Mouse (Mus musculus): ENCODE data around the gene Ccl11. TPM values are rescaled to one million over a fixed set of nuclear protein-coding genes. Genes with fewer than 3 reads are reported as not detected.

The Ccl11 gene
- polyA plus RNA-seq (2014; fragmentation: Nextera tagmentation; extraction: Ambion mirVana) = 0.20 TPM in 1 of 2 replicates, not detected in the other

GRCm38 (mm10) chr11:82057646-82058045, at the start of gene Ccl11:
TSS of gene Ccl11 (plus strand) at chr11:82057823.
- Histone ChIP-seq H3K4me3 (replicated peaks; ENCODE audit: low read depth, low read length) (no peak within 1 kb of the TSS), H3K4me1 (ENCODE audit: control insufficient read depth, insufficient read depth, low read length) (no peaks in the 10 kb centered on the region), H3K27me3 (ENCODE audit: control insufficient read depth, insufficient read depth, low read length) (no peaks in the 10 kb centered on the region), H3K27ac (replicated peaks; ENCODE audit: low read depth, low read length) (no peak within 1 kb of the TSS), H3K4me2 (ENCODE audit: low read length) (no peak within 1 kb of the TSS), H3K36me3 (ENCODE audit: control insufficient read depth, insufficient read depth, low read length) (no peaks in the 10 kb centered on the region), H3K9ac (replicated peaks; ENCODE audit: low read length) (no peak within 1 kb of the TSS), H3K9me3 (ENCODE audit: control insufficient read depth, low read length) (no peaks in the 10 kb centered on the region)
- ATAC-seq (ENCODE audit: low FRiP score, low TSS enrichment) (no peak), DNase-seq (no peak)
- WGBS = 83% methylated on average over 6 of the region's 6 CpGs

GRCm38 (mm10) chr11:82010115-82010514, 47.5 kb upstream of the Ccl11 start:
- Histone ChIP-seq H3K4me1 (ENCODE audit: control insufficient read depth, insufficient read depth, low read length) (no peaks in the 10 kb centered on the region), H3K9ac (replicated peaks; ENCODE audit: low read length) (no peak overlapping the region), H3K27me3 (ENCODE audit: control insufficient read depth, insufficient read depth, low read length) (no peaks in the 10 kb centered on the region), H3K4me2 (ENCODE audit: low read length) (no peak overlapping the region), H3K9me3 (ENCODE audit: control insufficient read depth, low read length) (no peaks in the 10 kb centered on the region), H3K27ac (replicated peaks; ENCODE audit: low read depth, low read length) (no peak overlapping the region), H3K36me3 (ENCODE audit: control insufficient read depth, insufficient read depth, low read length) (no peaks in the 10 kb centered on the region), H3K4me3 (replicated peaks; ENCODE audit: low read depth, low read length) (no peak overlapping the region)
- DNase-seq (no peak), ATAC-seq (ENCODE audit: low FRiP score, low TSS enrichment) (no peak)
- 95% methylated on average over 3 of the region's 3 CpGs for WGBS

GRCm38 (mm10) chr11:82011411-82012193, 46.0 kb upstream of the Ccl11 start:
- no peaks in the 10 kb centered on the region for H3K4me1 ChIP-seq (ENCODE audit: control insufficient read depth, insufficient read depth, low read length)
- ATAC-seq (ENCODE audit: low FRiP score, low TSS enrichment) (no peak), DNase-seq (no peak)
- no peaks in the 10 kb centered on the region for H3K36me3 ChIP-seq (ENCODE audit: control insufficient read depth, insufficient read depth, low read length)
- no peak overlapping the region for H3K9ac ChIP-seq (replicated peaks; ENCODE audit: low read length)
- H3K4me3 ChIP-seq (replicated peaks; ENCODE audit: low read depth, low read length) = no peak overlapping the region
- H3K4me2 ChIP-seq (ENCODE audit: low read length) = no peak overlapping the region
- H3K27ac ChIP-seq (replicated peaks; ENCODE audit: low read depth, low read length) = no peak overlapping the region
- no peaks in the 10 kb centered on the region for H3K27me3 ChIP-seq (ENCODE audit: control insufficient read depth, insufficient read depth, low read length)
- WGBS = 60% methylated on average over 8 of the region's 8 CpGs
- H3K9me3 ChIP-seq (ENCODE audit: control insufficient read depth, low read length) = no peaks in the 10 kb centered on the region

GRCm38 (mm10) chr11:82013756-82014155, 43.9 kb upstream of the Ccl11 start:
- Histone ChIP-seq H3K4me3 (replicated peaks; ENCODE audit: low read depth, low read length) (no peak overlapping the region), H3K36me3 (ENCODE audit: control insufficient read depth, insufficient read depth, low read length) (no peaks in the 10 kb centered on the region), H3K9me3 (ENCODE audit: control insufficient read depth, low read length) (no peaks in the 10 kb centered on the region), H3K27ac (replicated peaks; ENCODE audit: low read depth, low read length) (no peak overlapping the region), H3K27me3 (ENCODE audit: control insufficient read depth, insufficient read depth, low read length) (no peaks in the 10 kb centered on the region), H3K4me1 (ENCODE audit: control insufficient read depth, insufficient read depth, low read length) (no peaks in the 10 kb centered on the region), H3K4me2 (ENCODE audit: low read length) (no peak overlapping the region), H3K9ac (replicated peaks; ENCODE audit: low read length) (no peak overlapping the region)
- no peak for DNase-seq
- WGBS = 74% methylated on average over 1 of the region's 1 CpGs
- ATAC-seq (ENCODE audit: low FRiP score, low TSS enrichment) = no peak

GRCm38 (mm10) chr11:82015066-82015465, 42.6 kb upstream of the Ccl11 start:
- Histone ChIP-seq H3K9me3 (ENCODE audit: control insufficient read depth, low read length) (no peaks in the 10 kb centered on the region), H3K27me3 (ENCODE audit: control insufficient read depth, insufficient read depth, low read length) (no peaks in the 10 kb centered on the region), H3K4me2 (ENCODE audit: low read length) (no peak overlapping the region), H3K36me3 (ENCODE audit: control insufficient read depth, insufficient read depth, low read length) (no peaks in the 10 kb centered on the region), H3K27ac (replicated peaks; ENCODE audit: low read depth, low read length) (no peak overlapping the region), H3K4me1 (ENCODE audit: control insufficient read depth, insufficient read depth, low read length) (no peaks in the 10 kb centered on the region), H3K4me3 (replicated peaks; ENCODE audit: low read depth, low read length) (no peak overlapping the region), H3K9ac (replicated peaks; ENCODE audit: low read length) (no peak overlapping the region)
- ATAC-seq (ENCODE audit: low FRiP score, low TSS enrichment) (no peak), DNase-seq (no peak)
- 80% methylated on average over 2 of the region's 2 CpGs for WGBS

- Histone ChIP-seq H3K9me3 (ENCODE audit: control insufficient read depth, low read length) (no peaks in the 10 kb centered on the region), H3K4me3 (replicated peaks; ENCODE audit: low read depth, low read length) (no peak overlapping the region), H3K4me1 (ENCODE audit: control insufficient read depth, insufficient read depth, low read length) (no peaks in the 10 kb centered on the region), H3K27ac (replicated peaks; ENCODE audit: low read depth, low read length) (no peak overlapping the region), H3K4me2 (ENCODE audit: low read length) (no peak overlapping the region), H3K27me3 (ENCODE audit: control insufficient read depth, insufficient read depth, low read length) (no peaks in the 10 kb centered on the region), H3K9ac (replicated peaks; ENCODE audit: low read length) (no peak overlapping the region), H3K36me3 (ENCODE audit: control insufficient read depth, insufficient read depth, low read length) (no peaks in the 10 kb centered on the region)
- ATAC-seq (ENCODE audit: low FRiP score, low TSS enrichment) (no peak), DNase-seq (no peak)
- WGBS = 84% methylated on average over 3 of the region's 3 CpGs
Measured at GRCm38 (mm10) chr11:82016181-82016780, 41.3 kb upstream of the Ccl11 start.

- Histone ChIP-seq H3K9ac (replicated peaks; ENCODE audit: low read length) (no peak overlapping the region), H3K27me3 (ENCODE audit: control insufficient read depth, insufficient read depth, low read length) (no peaks in the 10 kb centered on the region), H3K9me3 (ENCODE audit: control insufficient read depth, low read length) (no peaks in the 10 kb centered on the region), H3K4me1 (ENCODE audit: control insufficient read depth, insufficient read depth, low read length) (no peaks in the 10 kb centered on the region), H3K36me3 (ENCODE audit: control insufficient read depth, insufficient read depth, low read length) (no peaks in the 10 kb centered on the region), H3K4me2 (ENCODE audit: low read length) (no peak overlapping the region), H3K4me3 (replicated peaks; ENCODE audit: low read depth, low read length) (no peak overlapping the region), H3K27ac (replicated peaks; ENCODE audit: low read depth, low read length) (no peak overlapping the region)
- ATAC-seq (ENCODE audit: low FRiP score, low TSS enrichment) = no peak
- WGBS = 65% methylated on average over 2 of the region's 2 CpGs
- DNase-seq = no peak
Measured at GRCm38 (mm10) chr11:82019389-82019788, 38.2 kb upstream of the Ccl11 start.

GRCm38 (mm10) chr11:82019793-82020192, 37.8 kb upstream of the Ccl11 start:
- Histone ChIP-seq H3K4me2 (ENCODE audit: low read length) (no peak overlapping the region), H3K36me3 (ENCODE audit: control insufficient read depth, insufficient read depth, low read length) (no peaks in the 10 kb centered on the region), H3K9ac (replicated peaks; ENCODE audit: low read length) (no peak overlapping the region), H3K4me1 (ENCODE audit: control insufficient read depth, insufficient read depth, low read length) (no peaks in the 10 kb centered on the region), H3K27me3 (ENCODE audit: control insufficient read depth, insufficient read depth, low read length) (no peaks in the 10 kb centered on the region), H3K9me3 (ENCODE audit: control insufficient read depth, low read length) (no peaks in the 10 kb centered on the region), H3K27ac (replicated peaks; ENCODE audit: low read depth, low read length) (no peak overlapping the region), H3K4me3 (replicated peaks; ENCODE audit: low read depth, low read length) (no peak overlapping the region)
- no peak for ATAC-seq (ENCODE audit: low FRiP score, low TSS enrichment)
- DNase-seq = no peak

- Histone ChIP-seq H3K27me3 (ENCODE audit: control insufficient read depth, insufficient read depth, low read length) (no peaks in the 10 kb centered on the region), H3K27ac (replicated peaks; ENCODE audit: low read depth, low read length) (no peak overlapping the region), H3K4me1 (ENCODE audit: control insufficient read depth, insufficient read depth, low read length) (no peaks in the 10 kb centered on the region), H3K36me3 (ENCODE audit: control insufficient read depth, insufficient read depth, low read length) (no peaks in the 10 kb centered on the region), H3K9ac (replicated peaks; ENCODE audit: low read length) (no peak overlapping the region), H3K9me3 (ENCODE audit: control insufficient read depth, low read length) (no peaks in the 10 kb centered on the region), H3K4me2 (ENCODE audit: low read length) (no peak overlapping the region), H3K4me3 (replicated peaks; ENCODE audit: low read depth, low read length) (no peak overlapping the region)
- WGBS = 83% methylated on average over 3 of the region's 3 CpGs
- DNase-seq = no peak
- ATAC-seq (ENCODE audit: low FRiP score, low TSS enrichment) = no peak
Measured at GRCm38 (mm10) chr11:82021406-82021805, 36.2 kb upstream of the Ccl11 start.
